Mouse (Mus musculus): ENCODE data around the gene Foxc1.

Gene Foxc1

GRCm38 (mm10) chr13:31806428-31806832 is at the start of gene Foxc1:
TSS of gene Foxc1 (plus strand) at chr13:31806633.
- peak; percentile 90 for DNase-seq

GRCm38 (mm10) chr13:31760411-31760810 is 46.0 kb upstream of the Foxc1 start:
- DNase-seq = no peak

GRCm38 (mm10) chr13:31761057-31761456 is 45.4 kb upstream of the Foxc1 start:
- no peak for DNase-seq

- DNase-seq = no peak
These were observed 42.0 kb upstream of the Foxc1 start for GRCm38 (mm10) chr13:31764419-31764818.

GRCm38 (mm10) chr13:31765564-31765963 is 40.9 kb upstream of the Foxc1 start:
- DNase-seq = no peak

GRCm38 (mm10) chr13:31772882-31773281 is 33.6 kb upstream of the Foxc1 start:
- DNase-seq = no peak

DNA sequence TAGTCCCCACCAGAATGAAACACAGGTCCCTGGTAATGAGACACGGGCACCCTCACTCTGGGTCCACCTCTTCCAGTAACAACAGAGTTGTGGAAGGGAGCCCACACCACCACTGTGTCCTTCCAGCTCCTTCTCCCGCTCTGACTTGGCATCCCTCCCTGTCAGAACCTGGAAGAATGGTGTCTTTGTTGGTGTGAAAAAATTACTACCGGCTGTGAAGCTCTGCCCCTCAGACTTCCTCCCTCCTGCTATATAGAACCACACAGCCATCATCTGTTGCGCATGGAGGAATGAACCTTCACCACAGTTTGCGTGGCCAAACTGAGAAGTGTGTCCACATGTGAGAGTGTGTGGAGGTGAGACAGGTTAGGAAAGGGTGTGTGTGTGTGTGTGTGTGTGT is 30.7 kb upstream of the Foxc1 start:
- DNase-seq = no peak

DNA sequence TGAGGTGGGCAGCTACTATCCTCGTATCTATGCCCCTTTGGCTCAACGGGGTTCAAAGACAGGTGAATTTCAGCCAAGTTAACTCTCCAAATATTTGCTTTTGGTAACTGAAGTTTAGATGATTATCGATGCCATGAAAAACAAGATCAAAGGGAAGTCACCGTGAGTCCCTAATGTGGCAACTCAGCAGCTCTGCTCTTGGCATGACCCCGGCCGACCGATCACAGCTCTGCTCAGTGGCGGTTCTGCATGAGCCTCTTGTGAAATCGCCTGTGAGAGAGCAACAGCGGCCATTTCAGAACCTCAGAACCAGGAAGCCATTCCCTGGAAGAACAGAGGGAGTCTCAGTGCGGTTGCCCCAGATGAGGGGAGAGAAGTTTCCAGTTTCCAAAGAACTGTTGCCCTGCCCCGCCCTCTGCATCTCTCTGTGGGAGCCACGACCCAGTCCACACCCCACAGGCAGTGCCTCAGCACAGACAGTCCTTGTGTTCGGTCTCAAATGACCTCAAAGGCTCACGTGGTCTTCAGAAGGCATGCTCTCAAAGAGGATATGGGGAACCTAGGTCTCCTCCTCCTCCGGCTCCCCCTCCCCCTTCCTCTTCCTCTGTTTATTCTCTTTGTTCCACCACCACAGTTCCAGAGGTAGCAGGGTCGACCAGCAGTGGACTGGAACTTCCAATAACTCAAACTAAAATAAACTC is 27.0 kb upstream of the Foxc1 start:
- DNase-seq = no peak

DNA sequence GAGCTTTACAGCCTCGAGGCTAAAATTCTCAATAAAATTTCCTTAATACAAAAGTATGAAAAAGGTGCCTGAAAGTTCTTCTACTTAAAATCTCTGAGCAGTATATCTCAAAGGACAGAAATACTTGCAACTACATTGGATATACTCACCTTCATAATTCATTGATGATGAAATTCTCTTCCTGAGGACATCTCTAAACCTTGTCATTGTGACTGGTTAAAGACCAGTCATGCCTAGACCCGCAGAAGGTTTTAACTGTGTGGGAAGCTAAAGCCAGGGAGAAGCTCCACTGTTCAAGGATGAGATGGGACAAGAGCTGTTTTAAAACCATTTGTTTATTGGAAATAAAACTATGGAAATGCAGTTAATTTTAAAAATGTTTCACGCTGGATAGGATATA is 26.1 kb upstream of the Foxc1 start:
- no peak for DNase-seq

GRCm38 (mm10) chr13:31782063-31782462 is 24.4 kb upstream of the Foxc1 start:
- DNase-seq = no peak

- no peak for DNase-seq
These were observed 21.7 kb upstream of the Foxc1 start for GRCm38 (mm10) chr13:31784757-31785156.

- DNase-seq = peak; percentile 17
These were observed 13.8 kb upstream of the Foxc1 start for GRCm38 (mm10) chr13:31792480-31793132.

GRCm38 (mm10) chr13:31793163-31793562 is 13.3 kb upstream of the Foxc1 start:
- no peak for DNase-seq

DNA sequence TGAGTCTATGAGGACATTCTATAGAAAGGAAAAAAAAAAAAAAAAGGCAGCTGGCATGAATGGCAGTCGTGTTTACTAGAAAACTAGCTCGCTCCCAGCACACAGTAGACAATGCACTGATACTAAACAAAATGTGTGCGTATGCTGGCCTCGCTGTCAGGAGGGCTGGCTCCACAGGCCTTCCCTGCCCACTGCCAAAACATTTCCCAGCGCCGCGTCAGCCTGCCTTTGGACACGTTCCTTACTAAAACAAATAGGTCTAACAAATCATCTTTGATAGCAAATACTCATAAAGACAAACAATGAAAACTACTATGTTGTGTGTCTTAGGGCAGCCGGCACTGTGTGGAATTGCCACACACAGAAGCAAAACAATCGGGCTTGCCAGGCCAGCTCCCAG is 9.1 kb upstream of the Foxc1 start:
- DNase-seq = no peak

- no peak for DNase-seq
These were observed 8.4 kb upstream of the Foxc1 start for GRCm38 (mm10) chr13:31798075-31798474.

DNA sequence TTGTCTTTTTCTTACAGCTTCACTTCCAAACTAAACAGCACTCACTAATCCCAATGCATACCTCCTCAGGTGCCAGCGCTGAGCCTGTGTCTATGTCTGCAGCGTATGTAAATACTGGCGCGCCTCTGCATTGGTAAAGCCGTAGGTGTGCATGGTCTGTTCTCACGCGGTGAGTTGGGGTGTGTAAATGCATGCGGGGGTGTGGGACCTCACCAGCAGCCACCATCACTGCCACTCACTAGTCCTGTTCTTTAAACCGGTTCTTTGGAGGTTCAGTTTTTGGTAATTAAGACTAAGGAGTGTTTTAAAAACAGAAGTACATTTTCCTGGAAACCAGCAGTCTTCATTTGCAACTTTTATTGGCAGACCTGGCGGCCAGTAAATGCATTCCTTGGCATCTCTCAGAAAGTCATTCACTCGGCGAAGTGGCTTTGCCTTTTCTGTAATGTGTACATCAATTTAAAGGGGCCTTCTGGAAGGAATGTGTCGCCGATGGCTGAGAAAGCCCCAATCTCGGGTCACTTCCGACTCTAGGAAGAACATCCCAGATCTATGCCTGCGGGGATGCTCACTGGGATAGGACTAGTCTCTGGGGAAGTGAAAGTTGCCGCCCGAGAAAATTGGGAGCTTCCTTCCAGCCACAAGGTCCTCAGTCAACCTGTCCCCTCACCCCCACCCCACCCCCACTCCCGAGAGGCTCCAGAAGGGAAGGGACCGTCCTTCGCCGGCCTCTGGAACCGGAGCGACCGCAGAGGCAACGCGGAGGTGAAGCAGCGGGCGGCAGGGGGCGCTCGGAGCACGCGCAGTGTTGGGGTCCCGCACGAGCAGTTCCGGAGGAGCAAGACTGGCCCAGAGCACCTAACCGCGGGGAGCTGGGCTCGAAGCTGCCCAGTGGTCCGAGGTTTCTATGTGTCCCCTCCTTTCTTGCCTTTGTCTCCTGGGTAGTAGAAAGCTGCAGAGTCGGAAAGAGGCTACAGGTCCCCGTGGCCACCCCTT is 5.6 kb upstream of the Foxc1 start:
- DNase-seq = peak; percentile 65

DNA sequence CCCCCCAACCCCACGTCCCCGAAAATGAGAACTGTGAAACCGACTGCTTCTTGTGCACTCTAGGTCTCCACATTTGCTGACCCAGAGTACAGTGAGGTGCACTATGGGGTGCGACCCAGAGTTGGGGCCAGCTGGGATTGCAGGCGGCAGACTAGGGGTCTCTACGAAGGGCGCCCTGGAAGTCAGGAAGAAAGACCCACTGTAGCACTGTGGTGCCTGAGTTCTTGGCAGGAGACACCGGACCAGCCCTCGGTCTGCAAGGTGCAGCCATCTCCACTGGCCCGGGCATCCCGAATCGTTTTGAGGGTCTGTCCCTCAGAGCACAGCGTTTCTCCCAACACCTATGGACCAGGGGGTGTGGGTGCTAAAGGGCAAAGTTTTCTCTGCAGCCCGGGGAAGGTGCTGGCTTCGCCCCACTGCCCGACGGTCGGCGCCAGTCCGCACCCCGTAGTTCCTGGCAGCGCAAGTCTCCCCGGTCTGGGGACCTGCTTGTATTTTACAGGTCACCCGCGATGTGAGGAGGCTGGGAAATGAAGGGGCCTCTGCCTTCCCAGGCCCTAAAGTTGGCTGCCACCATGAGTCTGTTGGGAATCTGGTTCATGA is 4.6 kb upstream of the Foxc1 start:
- no peak for DNase-seq

DNA sequence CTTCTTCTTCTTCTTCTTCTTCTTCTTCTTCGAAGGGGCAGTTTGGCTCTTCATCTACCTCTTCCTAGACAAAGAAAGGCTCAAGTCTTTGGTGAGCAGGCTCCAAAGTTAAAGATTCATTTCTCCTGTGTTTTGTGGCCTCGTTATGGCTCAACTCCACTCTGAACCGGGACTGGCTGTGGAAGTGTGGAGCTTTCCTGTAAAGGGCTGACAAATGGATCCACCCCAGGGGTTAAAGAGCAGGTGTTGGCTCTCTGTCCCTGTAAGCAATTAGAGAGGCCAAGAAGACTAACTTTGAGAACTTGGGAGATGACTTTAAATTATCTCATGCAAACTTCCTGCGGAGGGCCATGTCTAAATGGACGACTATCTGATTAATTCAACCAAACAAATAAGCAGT is 4.0 kb upstream of the Foxc1 start:
- no peak for DNase-seq

- DNase-seq = no peak
These were observed 3.0 kb upstream of the Foxc1 start for GRCm38 (mm10) chr13:31803166-31804093.

- DNase-seq = no peak
These were observed 1.9 kb upstream of the Foxc1 start for GRCm38 (mm10) chr13:31804571-31804970.

DNA sequence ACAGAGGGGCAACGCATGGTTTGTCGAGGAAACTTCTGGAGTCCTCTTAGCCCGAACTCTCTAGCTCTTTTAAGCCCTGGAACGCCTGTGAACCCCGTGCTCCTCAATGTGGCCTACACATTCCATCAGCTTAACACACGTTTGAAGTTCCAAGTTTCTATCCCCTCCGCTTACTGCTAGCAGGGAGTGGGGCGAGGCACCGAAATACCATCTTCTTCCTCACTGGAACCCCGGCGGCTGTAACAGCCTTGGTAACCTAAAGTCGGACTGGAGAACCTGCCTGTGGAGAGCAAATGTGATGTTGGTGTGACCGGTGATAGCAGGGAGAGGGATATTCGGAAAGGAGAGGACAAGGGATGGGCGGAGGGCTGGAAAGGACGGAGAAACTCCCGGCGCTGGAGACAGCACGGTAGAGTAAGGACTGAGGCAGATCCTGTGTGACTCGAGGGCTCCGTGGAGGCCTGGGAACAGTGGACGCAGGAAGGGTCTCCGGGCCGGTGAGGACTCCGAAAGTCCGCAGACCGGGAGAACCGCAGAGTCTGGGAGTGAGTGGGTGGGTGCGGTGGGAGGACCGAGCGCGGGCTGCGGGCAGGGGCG is 504 bp upstream of the Foxc1 start:
- no peak for DNase-seq

All from kidney, adult 11 months (tissue).